Mouse (Mus musculus): Measurements from ENCODE around the gene Rgs6.

Rgs6 gene

DNA sequence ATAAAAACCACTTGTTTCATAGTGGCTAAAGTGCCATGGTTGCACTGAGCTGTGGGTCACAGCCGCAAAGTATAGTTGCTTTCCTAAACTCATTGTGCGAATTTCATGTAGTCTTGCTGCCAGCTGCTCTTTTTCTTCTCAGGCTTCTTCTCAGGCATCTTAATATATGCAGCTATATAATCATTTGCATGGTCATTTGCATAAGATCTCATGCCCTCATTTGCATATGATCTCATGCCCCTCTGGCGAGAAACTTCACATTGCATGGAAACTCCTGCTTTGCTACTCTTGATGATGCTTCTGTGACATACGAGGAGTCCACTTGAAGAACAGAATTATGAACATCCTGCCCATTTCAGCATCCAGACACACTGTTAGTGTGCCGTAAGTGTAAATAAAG, 266.8 kb downstream of the Rgs6 start:
- in situ Hi-C loops (cut with MseI, MboI) = no loop called here

DNA sequence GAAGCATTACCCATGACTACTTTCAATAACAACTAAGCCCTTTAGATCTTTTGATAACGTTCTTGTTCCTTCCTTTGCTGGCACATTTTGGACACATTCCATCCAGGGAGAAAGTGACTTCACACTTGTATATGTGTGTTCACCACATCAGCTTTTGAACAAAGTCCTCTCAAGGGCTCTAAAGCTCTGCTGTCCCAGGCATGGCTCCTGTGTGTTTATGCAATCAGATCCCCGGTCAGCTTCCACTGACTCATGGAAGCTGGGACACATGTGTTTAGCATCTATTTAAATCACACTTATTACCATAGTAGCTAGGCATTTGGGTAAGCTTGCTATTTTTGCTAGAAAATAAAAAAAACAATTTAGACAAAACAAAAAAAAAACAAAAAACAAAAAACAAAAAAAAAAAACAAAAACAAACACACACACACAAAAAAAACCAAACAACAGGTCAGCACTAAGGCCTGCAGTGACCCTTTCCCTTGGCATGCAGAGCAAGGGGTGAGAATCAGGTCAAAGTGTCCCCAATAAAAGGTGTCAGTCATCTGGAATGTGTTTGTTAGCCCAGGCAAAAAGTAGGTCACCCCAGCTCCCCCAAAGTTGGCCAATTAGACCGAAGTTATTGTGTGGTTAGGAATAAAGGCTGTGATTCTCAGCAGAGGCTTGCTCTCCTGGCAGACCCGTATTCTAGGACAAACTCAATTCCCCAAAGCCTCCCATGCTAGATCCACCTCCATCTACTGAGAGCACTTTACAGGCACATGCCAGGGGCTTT, 267.4 kb downstream of the Rgs6 start:
- in situ Hi-C loops (cut with MseI, MboI) = no loop called here

DNA sequence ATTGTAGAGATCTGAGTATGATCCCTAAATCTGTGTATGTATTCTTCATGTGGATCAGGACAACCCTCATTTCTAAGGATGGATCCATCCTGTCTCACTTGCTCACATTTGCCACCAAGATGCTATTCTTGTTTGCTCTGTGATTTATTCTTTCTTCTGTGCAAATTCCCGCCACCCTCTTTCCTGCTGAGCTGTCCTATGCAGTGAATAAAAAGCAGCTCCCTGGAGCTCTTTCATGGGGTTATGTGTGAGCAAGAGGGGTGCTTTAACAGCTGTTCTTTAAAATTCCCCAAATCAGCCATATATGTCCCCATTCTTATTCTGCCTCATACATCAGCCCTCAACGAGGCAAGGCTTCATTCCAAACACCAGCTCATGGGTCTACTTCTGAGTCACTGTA, 277.6 kb downstream of the Rgs6 start:
- in situ Hi-C loops (cut with MseI, MboI) = no loop called here

DNA sequence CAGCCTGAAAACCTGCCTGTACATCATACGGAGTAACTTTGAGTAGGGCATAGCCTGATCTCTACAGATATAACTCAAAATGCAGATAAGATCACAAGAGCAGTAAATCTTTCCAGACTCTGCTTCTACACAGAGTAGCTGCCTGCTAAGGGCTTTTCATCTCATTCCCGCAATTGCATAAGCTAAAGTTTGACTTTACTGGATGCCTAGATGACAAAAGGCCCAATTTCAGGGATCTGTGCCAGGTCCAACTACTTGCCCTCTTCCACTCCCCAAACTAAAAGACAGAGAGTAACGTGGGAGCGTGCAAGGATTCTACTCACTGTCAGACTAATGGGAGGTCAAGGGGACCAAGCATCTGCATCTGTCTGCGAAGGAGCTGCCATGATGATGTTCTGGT, 292.6 kb downstream of the Rgs6 start:
- in situ Hi-C loops (cut with MseI, MboI) = no loop called here

DNA sequence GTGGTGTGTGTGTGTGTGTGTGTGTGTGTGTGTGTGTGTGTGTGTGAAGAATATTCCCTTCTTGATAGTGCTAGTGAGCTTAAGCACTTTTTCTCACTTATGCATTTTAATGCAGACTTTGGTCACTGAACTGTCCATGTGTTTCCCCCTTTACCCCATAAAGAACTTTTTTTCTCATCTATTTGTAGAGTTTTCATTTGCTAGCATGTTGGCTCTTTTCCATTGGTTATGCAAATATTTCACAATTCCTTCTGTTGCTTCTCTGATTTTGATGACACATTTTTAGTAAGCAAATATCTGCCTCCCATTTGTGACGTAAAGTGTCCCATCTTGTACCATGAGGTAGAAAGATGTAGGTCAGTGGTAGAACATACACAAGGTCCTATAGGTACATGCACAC, 295.0 kb downstream of the Rgs6 start:
- in situ Hi-C loops (cut with MseI, MboI) = no loop called here

DNA sequence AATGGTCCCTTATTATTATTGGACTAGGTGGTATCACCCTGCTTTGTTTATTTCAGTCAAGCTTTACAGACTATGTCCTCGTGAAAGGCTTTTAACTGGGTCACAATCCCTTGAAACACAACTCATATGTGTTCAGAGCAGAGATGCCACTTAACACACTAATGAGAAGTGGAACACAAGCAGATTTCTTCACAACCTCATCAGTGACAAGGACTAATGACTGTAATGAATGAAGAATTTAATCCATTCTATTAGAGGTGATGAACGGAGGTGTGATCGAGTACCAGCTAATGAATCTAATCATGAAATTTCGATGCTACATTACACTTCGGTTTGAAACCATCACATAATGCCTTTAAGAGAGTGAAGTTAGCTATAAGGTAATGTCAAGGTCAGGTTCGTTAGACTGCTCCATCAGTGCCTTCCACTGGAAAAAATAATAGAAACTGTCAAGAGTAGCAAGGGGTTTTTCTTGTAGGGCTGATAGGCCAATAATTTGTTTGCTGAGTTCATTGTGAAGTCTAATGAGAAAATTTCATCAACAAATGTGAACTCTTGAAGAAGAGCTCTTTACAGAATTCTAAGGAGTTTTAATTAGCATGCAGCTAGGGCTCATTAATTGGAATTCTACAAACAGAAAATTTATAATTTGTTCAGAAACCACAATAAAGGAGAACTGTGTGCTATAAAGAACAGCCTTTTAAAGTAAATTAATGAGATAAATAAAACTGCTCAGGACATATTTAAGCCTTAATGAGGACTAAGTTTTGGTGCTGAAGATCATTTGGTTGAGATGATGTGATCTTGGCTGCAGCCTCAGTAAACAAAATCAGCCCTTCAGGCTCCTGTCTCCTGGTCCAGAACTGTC, 307.1 kb downstream of the Rgs6 start:
- in situ Hi-C loops (cut with MseI, MboI) = no loop called here

DNA sequence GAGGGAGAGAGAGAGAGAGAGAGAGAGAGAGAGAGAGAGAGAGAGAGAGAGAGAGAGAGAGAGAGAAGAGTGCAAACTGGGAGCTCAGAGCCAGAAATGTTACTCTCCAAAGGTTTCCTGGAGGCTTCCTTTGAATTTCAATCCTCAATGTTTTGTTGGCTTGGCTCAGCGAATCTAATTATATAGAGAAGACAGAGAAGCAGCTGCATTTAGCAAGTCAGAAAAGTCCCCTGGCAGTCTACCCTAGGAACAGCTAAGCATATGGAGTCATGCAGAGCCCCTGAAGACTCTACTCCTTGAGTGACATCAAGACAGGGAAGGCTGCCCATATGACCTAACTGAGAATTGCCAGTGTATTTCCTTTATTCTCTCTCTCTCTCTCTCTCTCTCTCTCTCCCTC, 317.7 kb downstream of the Rgs6 start:
- in situ Hi-C loops (cut with MseI, MboI) = no loop called here

DNA sequence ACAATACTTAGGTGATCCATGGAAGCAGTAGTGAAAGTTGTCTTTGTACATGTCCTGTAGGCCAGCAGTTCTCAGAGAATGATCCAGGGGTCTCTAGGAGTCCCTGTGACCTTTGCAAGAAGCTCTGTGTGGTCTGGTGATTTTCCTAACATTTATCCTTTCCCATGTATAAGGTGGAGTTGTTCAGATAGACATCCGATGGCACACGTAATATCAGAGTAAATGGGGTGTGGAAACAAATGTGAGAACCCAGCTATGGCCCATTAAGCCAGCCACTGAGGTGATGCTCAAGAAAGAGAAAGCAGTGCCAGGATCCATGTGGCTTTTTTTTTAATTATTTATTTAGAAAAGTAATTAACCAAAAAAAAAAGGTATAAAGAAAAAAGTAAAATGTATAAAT, 322.8 kb downstream of the Rgs6 start:
- in situ Hi-C loops (cut with MseI, MboI) = no loop called here

DNA sequence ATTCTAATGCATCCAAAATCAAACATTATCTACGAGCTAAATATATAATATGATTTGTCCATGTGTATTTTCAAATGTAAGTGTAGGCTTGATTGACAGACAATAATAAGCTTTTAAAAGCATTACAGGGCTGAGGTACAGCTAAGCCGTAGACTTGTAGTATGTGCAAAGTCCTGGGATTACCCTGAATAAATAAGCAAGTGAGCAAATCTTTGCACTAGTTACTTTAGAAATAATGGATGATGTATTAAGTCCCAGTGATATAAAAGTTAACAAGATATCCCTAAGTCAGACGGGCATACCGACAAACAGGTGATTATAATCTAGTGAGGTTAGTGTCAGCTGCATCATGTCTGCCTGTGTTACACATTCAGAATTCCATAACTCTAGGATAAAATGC, 326.0 kb downstream of the Rgs6 start:
- in situ Hi-C loops (cut with MseI, MboI) = no loop called here

DNA sequence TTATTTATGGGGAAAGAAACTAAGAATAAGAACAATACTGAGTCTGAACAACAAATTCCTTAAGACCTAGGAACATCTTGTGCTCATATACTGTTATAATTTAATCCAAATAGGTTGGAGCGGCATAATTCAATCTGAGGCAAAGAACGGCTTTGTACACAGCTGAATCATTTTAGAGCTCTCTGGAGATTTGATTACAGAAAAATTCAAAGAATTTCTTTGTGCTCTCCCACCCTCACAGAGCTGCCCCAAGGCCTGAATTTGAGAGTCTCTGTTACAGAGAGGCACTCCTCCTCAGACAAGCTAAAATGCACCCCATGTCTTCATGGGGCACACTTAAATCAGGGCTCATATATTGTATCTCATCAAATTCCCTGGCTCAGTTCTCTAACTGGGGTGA, 332.1 kb downstream of the Rgs6 start:
- in situ Hi-C loops (cut with MseI, MboI) = no loop called here

DNA sequence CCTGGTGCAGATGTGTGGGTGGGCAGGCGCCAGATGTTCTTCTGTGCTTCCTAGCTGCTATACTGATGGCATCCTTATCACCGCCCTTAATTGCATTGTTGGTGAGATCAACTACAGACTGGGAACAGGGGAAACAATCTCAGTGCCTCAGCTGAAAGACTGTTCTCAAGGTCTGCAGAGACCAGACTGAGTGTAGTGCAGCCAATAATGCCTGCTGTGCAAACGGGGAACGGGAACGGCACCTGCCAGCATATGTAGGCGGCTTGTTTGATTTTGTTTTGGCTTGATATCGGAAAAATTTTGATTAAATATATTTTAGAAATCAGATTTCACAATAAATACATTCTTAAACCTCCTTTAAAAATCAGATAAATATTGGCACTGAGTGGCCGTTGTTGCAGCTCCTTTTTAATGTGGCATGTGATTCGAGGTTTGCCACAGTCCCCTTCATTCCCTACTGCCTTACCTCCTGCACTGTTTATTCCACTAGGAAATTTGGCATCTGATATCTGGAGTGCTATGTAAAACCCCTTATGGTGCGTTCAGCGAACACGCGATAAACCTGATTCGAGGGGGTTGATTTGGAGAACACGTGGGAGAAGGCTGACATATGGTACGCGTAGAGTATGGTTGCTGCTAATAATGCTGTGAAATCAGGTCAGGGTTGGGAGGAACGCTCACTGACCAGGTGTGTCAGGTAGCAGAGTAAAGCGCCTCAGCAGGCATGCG, 333.4 kb downstream of the Rgs6 start:
- in situ Hi-C loops (cut with MseI, MboI) = no loop called here

DNA sequence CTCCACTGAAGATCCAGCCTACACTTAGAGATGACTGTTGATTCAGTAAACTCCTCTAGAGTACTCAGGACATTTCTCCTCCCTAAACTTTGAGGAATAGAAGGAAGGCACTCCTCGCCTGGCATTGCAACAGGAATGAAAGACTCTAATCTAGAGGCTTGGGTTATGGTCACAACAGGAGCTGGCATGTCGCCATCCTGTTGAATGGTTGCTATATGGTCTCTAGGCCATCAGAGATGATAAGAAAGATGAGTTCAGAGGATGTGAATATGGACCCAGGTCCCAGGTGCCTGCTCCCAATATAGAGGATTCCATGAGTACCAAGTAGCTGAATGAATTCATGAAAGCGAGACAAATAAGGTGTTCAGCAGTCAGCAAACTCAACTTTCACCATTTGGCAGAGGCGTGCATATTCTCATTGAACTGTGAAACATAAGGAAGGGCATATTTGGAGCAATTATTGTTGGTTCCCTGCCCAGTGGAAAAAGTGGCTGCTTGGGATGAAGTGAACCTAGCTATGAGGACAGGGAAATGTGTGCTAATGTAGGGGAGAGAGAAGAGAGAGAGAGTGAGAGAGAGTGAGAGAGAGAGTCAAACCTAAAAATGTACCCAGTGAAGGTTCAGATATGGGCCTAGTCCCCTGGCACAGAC, 334.9 kb downstream of the Rgs6 start:
- in situ Hi-C loops (cut with MseI, MboI) = no loop called here

DNA sequence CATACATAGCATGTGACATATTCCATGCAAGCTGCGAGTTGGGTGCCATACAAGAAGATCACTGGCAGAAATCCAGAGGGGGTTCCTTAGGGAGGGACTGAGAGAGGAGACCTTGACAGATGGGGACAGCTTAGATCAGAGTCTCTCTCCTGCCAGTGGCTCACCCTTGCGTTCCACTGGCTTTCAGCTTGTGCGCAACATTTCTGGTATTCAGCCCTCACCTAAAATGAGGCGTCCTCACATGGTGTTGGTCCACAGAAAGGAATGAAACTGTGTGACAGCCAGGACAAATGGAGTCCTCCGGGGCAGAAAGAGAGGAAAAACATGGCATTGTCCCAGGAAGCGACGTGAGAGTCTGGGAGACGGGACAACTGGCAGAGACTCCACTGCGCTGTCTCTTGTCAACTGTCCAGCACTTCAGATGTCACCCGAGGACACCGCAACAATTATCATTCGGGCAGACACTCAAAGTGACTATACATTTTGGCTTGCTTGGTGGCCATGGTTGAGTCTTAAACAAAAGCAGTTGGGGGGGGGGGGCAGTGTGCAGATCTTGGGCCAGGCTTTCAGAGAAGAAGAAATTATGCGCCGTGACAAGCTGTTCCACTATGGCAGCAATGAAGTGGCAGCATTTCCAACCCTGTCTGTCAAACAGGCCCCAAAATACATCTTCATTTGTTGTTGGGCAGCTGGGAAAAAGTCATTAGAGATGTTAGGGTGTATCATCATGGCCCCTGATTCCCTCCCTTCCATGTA, 344.8 kb downstream of the Rgs6 start:
- in situ Hi-C loops (cut with MseI, MboI) = no loop called here

DNA sequence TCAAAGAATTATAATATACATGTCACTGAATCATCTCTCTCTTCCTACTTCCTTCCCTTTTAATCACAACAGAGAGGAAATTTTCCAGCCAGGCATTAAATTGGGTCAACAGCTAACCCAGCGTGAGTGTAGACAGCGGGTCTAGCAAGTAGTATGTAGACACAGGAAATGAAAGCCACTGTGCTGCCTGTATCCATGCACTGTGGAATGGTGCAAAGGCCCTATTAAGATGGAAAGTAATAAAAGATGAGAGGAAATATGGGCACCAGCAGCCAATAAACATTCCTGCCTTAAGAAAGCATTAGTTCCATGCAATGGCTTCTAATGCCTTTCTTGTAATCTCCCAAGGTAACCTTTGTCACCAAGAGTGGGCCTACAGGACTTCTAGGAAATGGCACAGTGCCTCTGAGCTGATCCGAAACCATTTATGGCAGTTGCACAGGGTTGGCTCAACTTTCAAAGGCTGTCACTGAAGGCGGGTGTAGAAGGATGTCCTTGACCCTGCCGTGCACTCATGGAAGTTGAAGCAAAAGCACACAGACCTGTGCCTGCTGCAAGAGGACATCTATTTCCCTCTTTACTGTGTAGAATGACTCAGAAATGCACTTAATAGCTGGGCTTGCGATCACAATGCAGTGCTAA, 347.1 kb downstream of the Rgs6 start:
- in situ Hi-C loops (cut with MseI, MboI) = no loop called here

DNA sequence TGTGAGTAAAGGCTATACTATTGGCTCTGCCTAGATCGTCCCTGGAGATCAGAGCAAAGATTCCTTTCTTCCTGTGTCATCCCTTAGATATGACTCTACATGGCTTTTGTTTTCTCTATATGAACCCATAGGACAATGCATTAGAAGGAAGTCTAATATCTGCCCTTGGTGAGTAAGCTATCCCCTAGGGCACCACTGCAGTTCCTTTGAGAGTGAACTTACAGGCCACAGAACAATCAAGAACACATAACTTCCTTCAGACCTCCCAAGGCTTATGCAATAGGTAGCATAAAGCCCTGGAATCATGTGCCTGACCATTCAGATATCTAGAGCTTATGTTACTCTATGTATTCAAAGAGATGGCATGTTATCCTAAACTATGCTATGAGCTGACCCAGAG, 347.7 kb downstream of the Rgs6 start:
- in situ Hi-C loops (cut with MseI, MboI) = no loop called here

DNA sequence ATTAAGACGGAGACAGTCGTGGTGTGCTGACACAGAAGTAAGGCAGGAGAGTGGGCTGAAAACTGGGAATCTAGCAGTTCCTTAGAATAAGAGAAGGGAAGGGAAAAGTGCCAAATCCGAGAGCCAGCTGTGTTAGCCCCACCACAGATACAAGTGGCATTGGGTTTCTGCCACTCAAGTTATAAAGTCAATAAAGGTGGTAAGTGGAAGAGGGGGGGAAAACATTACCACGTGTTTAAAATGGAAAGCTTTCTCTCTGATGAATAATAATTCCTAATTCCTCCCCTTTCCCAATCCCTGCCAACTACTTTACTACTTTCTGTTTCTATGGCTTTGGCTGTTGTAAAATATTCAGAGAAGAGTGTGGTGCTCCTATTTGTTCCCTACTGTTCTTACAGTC, 352.4 kb downstream of the Rgs6 start:
- in situ Hi-C loops (cut with MseI, MboI) = no loop called here

DNA sequence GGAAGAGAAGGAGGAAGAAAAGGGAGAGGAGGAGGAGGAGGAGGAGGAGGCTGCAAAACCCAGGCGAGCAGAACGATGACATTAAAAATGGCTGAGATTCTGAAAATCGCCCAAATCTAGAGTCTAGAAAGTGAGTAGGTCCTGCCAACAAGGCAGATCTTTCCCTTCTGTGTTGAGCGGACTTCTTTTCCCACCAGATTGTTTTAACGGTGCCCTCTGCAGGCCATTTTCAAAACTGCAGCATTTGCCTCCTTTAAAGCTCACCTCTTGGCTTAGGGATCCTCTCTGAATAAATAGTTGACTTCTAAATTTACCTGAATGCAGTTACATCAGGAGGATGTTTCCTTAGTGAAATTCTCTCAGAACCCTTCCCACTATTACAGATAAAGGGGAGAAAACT, 358.4 kb downstream of the Rgs6 start:
- in situ Hi-C loops (cut with MseI, MboI) = no loop called here

DNA sequence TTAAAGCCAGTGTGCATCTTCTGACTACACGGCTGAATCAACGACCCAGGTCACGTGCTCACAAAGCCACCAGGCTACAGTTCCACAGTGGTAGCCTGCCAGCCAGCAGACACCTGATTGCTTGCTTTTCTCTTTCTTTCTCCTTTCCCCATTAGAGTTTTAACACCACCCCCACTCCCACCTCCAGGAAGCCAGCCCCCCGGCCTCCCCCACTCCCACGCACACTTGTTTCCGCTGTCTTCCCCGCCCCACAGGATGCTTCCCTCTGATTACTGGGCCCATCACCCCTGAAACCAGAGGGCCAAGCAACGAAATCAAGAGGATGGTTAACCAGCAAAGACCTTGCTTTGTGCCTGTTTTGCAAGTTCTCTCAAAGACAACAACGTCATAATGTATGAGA, 373.0 kb downstream of the Rgs6 start:
- in situ Hi-C loops (cut with MseI, MboI) = no loop called here

DNA sequence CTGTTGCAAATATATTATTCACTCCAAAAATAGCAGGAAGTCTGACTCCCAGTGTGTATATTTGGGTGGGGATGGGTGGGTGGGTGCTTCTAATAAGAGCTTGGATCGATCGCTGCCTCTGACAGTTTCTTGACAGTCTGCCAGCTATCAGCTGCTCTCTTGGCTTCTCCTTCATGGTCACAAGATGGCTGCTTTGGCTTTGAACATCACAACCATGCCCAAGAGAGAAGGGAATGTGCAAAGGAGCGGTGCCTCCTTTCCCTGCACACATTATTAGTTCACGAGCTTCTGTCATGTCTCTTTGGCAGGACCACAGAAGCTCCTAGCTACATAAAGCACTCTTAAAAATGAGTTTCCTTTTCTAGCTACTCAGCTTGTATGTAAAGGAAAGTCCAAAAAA, 373.8 kb downstream of the Rgs6 start:
- in situ Hi-C loops (cut with MseI, MboI) = no loop called here

DNA sequence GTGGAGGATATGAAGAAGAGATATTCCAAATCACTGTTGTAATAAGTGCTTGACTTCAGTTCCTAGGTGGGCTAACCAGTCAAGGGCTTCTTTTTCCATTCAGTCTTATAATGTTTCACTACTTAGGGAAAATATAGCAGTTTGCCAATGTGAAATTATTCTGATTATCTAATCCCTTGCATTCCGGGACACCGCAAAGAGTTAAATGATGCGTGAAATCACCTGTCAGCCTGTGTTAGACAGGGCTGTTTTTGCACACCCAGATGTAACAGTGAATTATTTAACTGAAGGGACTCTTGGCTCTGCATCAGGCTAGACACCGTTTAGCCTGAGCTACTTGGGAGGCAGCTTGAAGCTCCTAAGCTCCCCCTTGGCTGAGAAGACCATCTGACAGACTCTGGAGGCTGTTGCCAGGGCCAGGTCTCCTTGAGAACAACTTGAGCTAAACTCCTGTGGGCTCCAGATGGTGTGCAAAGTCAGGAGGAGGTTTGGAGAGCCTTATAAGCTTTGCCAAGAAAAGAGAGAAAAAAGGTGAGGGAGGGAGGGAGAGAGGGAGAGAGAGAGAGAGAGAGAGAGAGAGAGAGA, 382.5 kb downstream of the Rgs6 start:
- in situ Hi-C loops (cut with MseI, MboI) = no loop called here
